24 mouse cellular contexts compared by ENCODE assay signal in the genomic region with DNA sequence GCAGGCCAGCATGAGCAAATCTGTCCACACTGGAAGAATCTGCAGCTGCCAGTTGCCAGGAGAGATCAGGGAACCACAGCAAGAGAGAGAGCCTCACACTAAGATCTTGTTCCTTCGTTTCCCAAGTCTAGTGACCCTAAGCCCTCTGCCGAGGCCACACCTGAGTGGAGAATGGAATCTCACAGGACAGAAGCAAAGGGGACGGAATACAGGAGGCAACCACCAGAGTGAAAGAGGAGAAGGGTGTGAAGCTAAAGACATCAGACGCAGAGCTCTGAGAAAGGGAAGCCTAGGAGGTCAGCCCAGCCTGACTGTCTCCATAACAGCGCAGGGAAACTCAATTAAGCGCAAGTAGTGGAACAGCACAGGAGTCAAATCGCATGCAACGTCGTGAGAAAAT.
DNase-seq lines count a peak whose midpoint lies in the region; ATAC-seq and TF ChIP-seq lines count a peak whose summit lies in the region.
"Had no signal": no experiment of that assay in that cellular context is flagged by ENCODE, and none has a peak within 500 bp of the region (broad histone marks: within the 10 kb centered on the region; RNA-seq: fewer than 3 reads in every experiment).

No protein-coding gene starts in this region.

- 35% methylated on average over 9 of the region's 9 CpGs for WGBS in kidney, embryonic 15.5 days
- WGBS in kidney, postnatal 0 days: 44% methylated on average over 9 of the region's 9 CpGs
- WGBS in kidney, adult 2 months: 31% methylated on average over 9 of the region's 9 CpGs

- no peak for TF ChIP-seq CTCF in kidney, postnatal 0 days (IDR thresholded peaks at IDR 0.05; ENCODE audit: low read depth)
- TF ChIP-seq CTCF in kidney, adult 2 months (conservative IDR thresholded peaks at IDR 0.05; ENCODE audit: insufficient read depth, insufficient read length, low read depth, low read length): no peak

- H3K4me1 ChIP-seq in kidney, embryonic 15.5 days: no peaks in the 10 kb centered on the region
- H3K4me1 ChIP-seq in kidney, postnatal 0 days (replicated peaks; ENCODE audit: insufficient read depth, low read length): no peaks in the 10 kb centered on the region
- H3K4me1 ChIP-seq in kidney, adult 2 months (ENCODE audit: control insufficient read depth, insufficient read depth, low read length): no peaks in the 10 kb centered on the region
- H3K4me1 ChIP-seq: embryonic facial prominence, embryonic 12.5 days had no signal

- ATAC-seq in kidney, embryonic 15.5 days (replicated peaks; ENCODE audit: low FRiP score): peak; percentile 69
- ATAC-seq in kidney, postnatal 0 days (replicated peaks; ENCODE audit: low FRiP score, low read depth): no peak; the same call in 1 of the 2 replicates
- ATAC-seq: activated CD4-positive, CD25-positive, alpha-beta regulatory T cell, adult 4 months; CD4-positive, CD25-positive, alpha-beta regulatory T cell, adult 4 months; forebrain, embryonic 13.5 days; forebrain, embryonic 15.5 days; Patski had no signal

- H3K9ac ChIP-seq in kidney, embryonic 15.5 days: no peak overlapping the region
- H3K9ac ChIP-seq in kidney, postnatal 0 days (ENCODE audit: low read depth, low read length): no peak overlapping the region
- H3K9ac ChIP-seq: embryonic facial prominence, embryonic 12.5 days; forebrain, embryonic 13.5 days; forebrain, embryonic 15.5 days had no signal

- H3K36me3 ChIP-seq in kidney, embryonic 15.5 days: no peaks in the 10 kb centered on the region
- H3K36me3 ChIP-seq in kidney, postnatal 0 days (ENCODE audit: insufficient read depth, low read length): no peaks in the 10 kb centered on the region
- H3K36me3 ChIP-seq in kidney, adult 2 months (ENCODE audit: control insufficient read depth, insufficient read depth, low read length): no peaks in the 10 kb centered on the region
- H3K36me3 ChIP-seq: embryonic facial prominence, embryonic 10.5 days; embryonic facial prominence, embryonic 12.5 days; forebrain, embryonic 15.5 days; G1E had no signal

- no peaks in the 10 kb centered on the region for H3K27me3 ChIP-seq in kidney, embryonic 15.5 days
- no peaks in the 10 kb centered on the region for H3K27me3 ChIP-seq in kidney, postnatal 0 days (ENCODE audit: insufficient read depth, low read length)
- no peaks in the 10 kb centered on the region; the same call in 1 of the 2 replicates for H3K27me3 ChIP-seq in kidney, adult 2 months (replicated peaks; ENCODE audit: control insufficient read depth, insufficient read depth, low read length)
- H3K27me3 ChIP-seq: CH12.LX; embryonic facial prominence, embryonic 12.5 days; forebrain, embryonic 13.5 days; forebrain, embryonic 15.5 days had no signal

- peak; percentile 55 for DNase-seq in heart, adult 11 months
- DNase-seq in heart, adult 9 months (ENCODE audit: low spot score in 2 of 2): no peak
- DNase-seq in kidney, adult 8-10 months: no peak
- peak; percentile 75 for DNase-seq in kidney, postnatal 0 days (ENCODE audit: low spot score)
- DNase-seq in kidney, adult 2 months: no peak
- DNase-seq: adrenal gland, adult 8-10 months; adrenal gland, postnatal 14 days; adrenal gland, postnatal 36 days; B cell, adult 2 months; cerebellum, adult 11-12 months; cerebellum, adult 2 months; cerebellum, adult 9-10 months; cerebellum, postnatal 10 days; cerebellum, postnatal 25 days had no signal

- H3K9me3 ChIP-seq in kidney, embryonic 15.5 days (replicated peaks): no peaks in the 10 kb centered on the region
- no peaks in the 10 kb centered on the region for H3K9me3 ChIP-seq in kidney, postnatal 0 days (replicated peaks; ENCODE audit: low read length)
- H3K9me3 ChIP-seq: embryonic facial prominence, embryonic 10.5 days; embryonic facial prominence, embryonic 12.5 days; forebrain, embryonic 13.5 days; forebrain, embryonic 15.5 days had no signal

- no peak overlapping the region for H3K4me3 ChIP-seq in kidney, embryonic 15.5 days (replicated peaks)
- no peak overlapping the region for H3K4me3 ChIP-seq in kidney, postnatal 0 days (replicated peaks; ENCODE audit: low read depth, low read length)
- no peak overlapping the region for H3K4me3 ChIP-seq in kidney, adult 2 months (ENCODE audit: insufficient read depth, low read depth, low read length)
- H3K4me3 ChIP-seq: embryonic facial prominence, embryonic 10.5 days; embryonic facial prominence, embryonic 12.5 days; forebrain, embryonic 13.5 days; forebrain, embryonic 15.5 days had no signal

- H3K4me2 ChIP-seq in kidney, embryonic 15.5 days: no peak overlapping the region
- H3K4me2 ChIP-seq in kidney, postnatal 0 days (ENCODE audit: low read length): no peak overlapping the region
- H3K4me2 ChIP-seq: embryonic facial prominence, embryonic 12.5 days; forebrain, embryonic 13.5 days; forebrain, embryonic 15.5 days had no signal

- H3K27ac ChIP-seq in kidney, embryonic 15.5 days: peak overlapping the region; percentile 41; the same call in 1 of the 2 replicates
- H3K27ac ChIP-seq in kidney, postnatal 0 days: no peak overlapping the region
- no peak overlapping the region for H3K27ac ChIP-seq in kidney, adult 2 months (ENCODE audit: insufficient read depth, low read depth, low read length)
- H3K27ac ChIP-seq: embryonic facial prominence, embryonic 10.5 days; embryonic facial prominence, embryonic 12.5 days; forebrain, embryonic 13.5 days; forebrain, embryonic 15.5 days had no signal

- no peak for TF ChIP-seq POLR2A in kidney, adult 2 months (IDR thresholded peaks at IDR 0.05; ENCODE audit: low read depth, low read length)

Comparison
In these comparisons a context has a peak if more than half of its experiments do, and no peak if none do; other contexts are left out.
1. DNase-seq: peak in heart, adult 11 months (single experiment) and kidney, postnatal 0 days (single experiment); none in heart, adult 9 months (0 of 2), kidney, adult 8-10 months (0 of 2) and kidney, adult 2 months (single experiment).